Mouse (Mus musculus) inflammation-experienced regulatory T-cells (primary cell): ENCODE results near the gene Rpusd4. TPM values are rescaled to one million over a fixed set of nuclear protein-coding genes. Genes with fewer than 3 reads are reported as not detected.

Source experiments
- polyA plus RNA-seq, 2 experiments: library from polyadenylated mRNA; unstranded; fragments of 100-300 nt; shearing (Covaris generic); gene quantifications; one replicate each; pipeline ENCODE4 v1.2.1; 2017

The Rpusd4 gene
- 10 to 100 TPM; 44.4 to 49.8 TPM for polyA plus RNA-seq

GRCm38 (mm10) chr9:35267146-35267975 is at the start of gene Rpusd4, which contains the start of gene Fam118b:
TSS of gene Rpusd4 (plus strand) at chr9:35267865.
TSS of gene Fam118b (minus strand) at chr9:35267805.

Other genes starting within 250 kb of the Rpusd4 start
- 10 to 100 TPM; 30.5 to 41.4 TPM for gene St3gal4, start 148.6 kb upstream of the Rpusd4 start, polyA plus RNA-seq
- gene Dcps, start 91.8 kb upstream of the Rpusd4 start, polyA plus RNA-seq, result 10 to 100 TPM; 69.7 to 82.1 TPM
- 100 to 1,000 TPM; 122 to 140 TPM for gene Srpr, start 67.7 kb upstream of the Rpusd4 start, polyA plus RNA-seq
- gene Tirap, start 67.6 kb upstream of the Rpusd4 start, polyA plus RNA-seq, result 1 to 10 TPM; 5.5 to 7.7 TPM
- 10 to 100 TPM; 43.9 to 44.5 TPM for gene Foxred1, start 56.8 kb upstream of the Rpusd4 start, polyA plus RNA-seq
- gene Fam118b, start 60 bp upstream of the Rpusd4 start, polyA plus RNA-seq, result 10 to 100 TPM; 53.7 to 62.1 TPM
- 1 to 10 TPM; 4.0 to 8.0 TPM for gene Cdon, start 153.3 kb downstream of the Rpusd4 start, polyA plus RNA-seq